Mouse (Mus musculus) ES-E14 (cell line): ENCODE data around the gene Rgp1. TPM values are rescaled to one million over a fixed set of nuclear protein-coding genes. Genes with fewer than 3 reads are reported as not detected.

Experiments used
- DNase-seq: peaks from one replicate; pipeline ENCODE4 v3.0.0-alpha.2; 2013; ENCODE audit warnings: low read depth, low spot score
- H3K27ac ChIP-seq: 2 replicates; pipeline ENCODE4 v1.5.1; 2012; ENCODE audit warnings: low read depth, mild to moderate bottlenecking, low read length, moderate library complexity, mixed read lengths; ENCODE audit not compliant: poor library complexity, insufficient read depth, severe bottlenecking
- H3K36me3 ChIP-seq: 2 replicates; pipeline ENCODE4 v1.6.1; 2012; ENCODE audit warnings: mild to moderate bottlenecking, low read length, moderate library complexity, mixed read lengths; ENCODE audit not compliant: control insufficient read depth, poor library complexity, insufficient read depth, severe bottlenecking
- H3K4me1 ChIP-seq, 2 experiments: fragments of 150-350 bp in 1 of 2; sonication (generic) in 1 of 2; 2 replicates each; pipeline ENCODE4 v1.6.1; 2012; ENCODE audit warnings: low read length in 2 of 2, mild to moderate bottlenecking in 1 of 2, mixed read lengths in 1 of 2; ENCODE audit not compliant: control insufficient read depth in 2 of 2, insufficient read depth in 2 of 2, poor library complexity in 1 of 2
- H3K4me3 ChIP-seq, 2 experiments: fragments of 150-350 bp in 1 of 2; sonication (generic) in 1 of 2; 2 replicates each; pipeline ENCODE4 v1.5.1; 2012; ENCODE audit warnings: low read length in 2 of 2, low read depth in 1 of 2, mild to moderate bottlenecking in 1 of 2, mixed read lengths in 1 of 2; ENCODE audit not compliant: insufficient read depth in 1 of 2, poor library complexity in 1 of 2, severe bottlenecking in 1 of 2
- H3K9ac ChIP-seq: 2 replicates; pipeline ENCODE4 v1.6.1; 2012; ENCODE audit warnings: low read depth, mild to moderate bottlenecking, low read length, mixed read lengths; ENCODE audit not compliant: poor library complexity, insufficient read depth, severe bottlenecking
- H3K9me3 ChIP-seq: fragments of 150-350 bp; sonication (generic); 2 replicates; pipeline ENCODE4 v1.6.1; 2012; ENCODE audit warnings: low read depth, mild to moderate bottlenecking, low read length; ENCODE audit not compliant: control insufficient read depth, insufficient read depth
- CHD2 ChIP-seq: IDR thresholded peaks from 2 replicates; pipeline ENCODE4 v1.6.1; 2014; ENCODE audit warnings: mild to moderate bottlenecking, low read depth, low read length, inconsistent platforms
- HCFC1 ChIP-seq: IDR thresholded peaks from 2 replicates; pipeline ENCODE4 v1.6.1; 2012; ENCODE audit warnings: low read length, inconsistent platforms, borderline replicate concordance; ENCODE audit not compliant: insufficient read depth
- MAFK ChIP-seq: IDR thresholded peaks from 2 replicates; pipeline ENCODE4 v1.6.1; 2014; ENCODE audit warnings: mild to moderate bottlenecking, low read depth, low read length, inconsistent platforms; ENCODE audit not compliant: insufficient read depth
- ZC3H11A ChIP-seq: IDR thresholded peaks from 2 replicates; pipeline ENCODE4 v1.6.1; 2012; ENCODE audit warnings: low read depth, mild to moderate bottlenecking, inconsistent platforms, low read length, borderline replicate concordance
- ZNF384 ChIP-seq: IDR thresholded peaks from 2 replicates; pipeline ENCODE4 v1.6.1; 2012; ENCODE audit warnings: low read depth, low read length, inconsistent platforms
- in situ Hi-C, 2 experiments: fragments of 600-800 bp; cut with MboI; formaldehyde crosslinking; loops; one replicate each; pipeline ENCODE4 v1.15.1; 2025; ENCODE audit warnings: low sequenced_read_pairs in 2 of 2, inconsistent platforms in 1 of 2; ENCODE audit not compliant: unreplicated experiment in 2 of 2
- total RNA-seq: library from RNA; depleted of rRNA; stranded (reverse); fragments of 300-350 nt; gene quantifications from 2 replicates; pipeline ENCODE4 v1.2.3, GENCODE M21; 2012

Gene Rgp1
- total RNA-seq, 1 experiment = 27.1 TPM

- Histone ChIP-seq H3K36me3 (peaks cover 21% of the 10 kb centered on the region; the same call in 1 of the 2 replicates), H3K4me1 (peaks cover 2 to 17% of the 10 kb centered on the region in 2 experiments; a peak in 3 of 4 replicates), H3K9me3 (no peaks in the 10 kb centered on the region), H3K27ac (no peak overlapping the region), H3K4me3 (no peak overlapping the region), H3K9ac (no peak overlapping the region)
- no peak for DNase-seq
- TF ChIP-seq HCFC1 (no peak), CHD2 (no peak), MAFK (no peak), ZNF384 (no peak), ZC3H11A (no peak)
- in situ Hi-C loops = no loop called here
Observed at GRCm38 (mm10) chr4:43581381-43581780, 2.9 kb downstream of the Rgp1 start.

GRCm38 (mm10) chr4:43582241-43582640, 3.7 kb downstream of the Rgp1 start:
- H3K27ac ChIP-seq = no peak overlapping the region
- no peak for TF ChIP-seq ZNF384
- TF ChIP-seq MAFK = no peak
- TF ChIP-seq CHD2 = no peak
- no peak overlapping the region for H3K4me3 ChIP-seq
- H3K36me3 ChIP-seq = peaks cover 21% of the 10 kb centered on the region; the same call in 1 of the 2 replicates
- H3K9ac ChIP-seq = no peak overlapping the region
- DNase-seq = no peak
- peaks cover 2 to 19% of the 10 kb centered on the region in 2 experiments; a peak in 3 of 4 replicates for H3K4me1 ChIP-seq
- H3K9me3 ChIP-seq = no peaks in the 10 kb centered on the region
- in situ Hi-C loops = no loop called here

- H3K36me3 ChIP-seq = peaks cover 21% of the 10 kb centered on the region; the same call in 1 of the 2 replicates
- TF ChIP-seq CHD2 = no peak
- TF ChIP-seq ZNF384 = no peak
- TF ChIP-seq MAFK = no peak
- TF ChIP-seq HCFC1 = no peak
- no peak for TF ChIP-seq ZC3H11A
- in situ Hi-C loops = no loop called here
- H3K9ac ChIP-seq = no peak overlapping the region
- H3K4me3 ChIP-seq = no peak overlapping the region
- H3K4me1 ChIP-seq = peaks cover 0 to 17% of the 10 kb centered on the region in 2 experiments; a peak in 2 of 4 replicates
- H3K9me3 ChIP-seq = no peaks in the 10 kb centered on the region
- no peak overlapping the region for H3K27ac ChIP-seq
- DNase-seq = no peak
Observed at GRCm38 (mm10) chr4:43583421-43583820, 4.9 kb downstream of the Rgp1 start.

GRCm38 (mm10) chr4:43584444-43585416, 6.2 kb downstream of the Rgp1 start, which contains the start of gene Msmp:
Gene Msmp (minus strand): TSS chr4:43584494.
- Histone ChIP-seq H3K4me3 (no peak within 1 kb of the TSS), H3K27ac (no peak within 1 kb of the TSS; the same call in 1 of the 2 replicates), H3K4me1 (peaks cover 0 to 17% of the 10 kb centered on the region in 2 experiments; a peak in 1 of 4 replicates), H3K9me3 (no peaks in the 10 kb centered on the region), H3K9ac (no peak within 1 kb of the TSS), H3K36me3 (peaks cover 21% of the 10 kb centered on the region; the same call in 1 of the 2 replicates)
- DNase-seq = no peak
- TF ChIP-seq HCFC1 = no peak
- TF ChIP-seq CHD2 = no peak
- no peak for TF ChIP-seq MAFK
- TF ChIP-seq ZC3H11A = no peak
- no peak for TF ChIP-seq ZNF384
- in situ Hi-C loops = no loop called here
